Mouse (Mus musculus): ENCODE measurements around the gene Cep164.

Cep164 gene

GRCm38 (mm10) chr9:45838434-45839138, 10.1 kb upstream of the Cep164 start, which contains the start of gene Bace1:
Gene Bace1 (plus strand): TSS chr9:45838580.
- peak; percentile 84 for DNase-seq (ENCODE audit: low spot score)

- no peak for DNase-seq (ENCODE audit: low spot score)
Measured at GRCm38 (mm10) chr9:45838069-45838433, 9.6 kb upstream of the Cep164 start.

- no peak for DNase-seq (ENCODE audit: low spot score)
Measured at GRCm38 (mm10) chr9:45833461-45833860, 5.0 kb upstream of the Cep164 start.

GRCm38 (mm10) chr9:45832898-45833297, 4.4 kb upstream of the Cep164 start:
- no peak for DNase-seq (ENCODE audit: low spot score)

- peak; percentile 76 for DNase-seq (ENCODE audit: low spot score)
Measured at GRCm38 (mm10) chr9:45829107-45829506, 616 bp upstream of the Cep164 start.

GRCm38 (mm10) chr9:45827663-45828290, 714 bp downstream of the Cep164 start:
- DNase-seq (ENCODE audit: low spot score), result peak; percentile 79

- no peak for DNase-seq (ENCODE audit: low spot score)
Measured at GRCm38 (mm10) chr9:45818406-45819011, 10.0 kb downstream of the Cep164 start.

- DNase-seq (ENCODE audit: low spot score), result no peak
Measured at GRCm38 (mm10) chr9:45815525-45815924, 13.0 kb downstream of the Cep164 start.

GRCm38 (mm10) chr9:45815113-45815512, 13.4 kb downstream of the Cep164 start:
- no peak for DNase-seq (ENCODE audit: low spot score)

- DNase-seq (ENCODE audit: low spot score), result no peak
Measured at GRCm38 (mm10) chr9:45811946-45812345, 16.5 kb downstream of the Cep164 start.

GRCm38 (mm10) chr9:45807761-45808160, 20.7 kb downstream of the Cep164 start:
- no peak for DNase-seq (ENCODE audit: low spot score)

- DNase-seq (ENCODE audit: low spot score), result no peak
Measured at GRCm38 (mm10) chr9:45807337-45807736, 21.2 kb downstream of the Cep164 start.

GRCm38 (mm10) chr9:45806847-45807246, 21.6 kb downstream of the Cep164 start:
- DNase-seq (ENCODE audit: low spot score), result no peak

- DNase-seq (ENCODE audit: low spot score), result no peak
Measured at GRCm38 (mm10) chr9:45803070-45803774, 25.3 kb downstream of the Cep164 start.

- no peak for DNase-seq (ENCODE audit: low spot score)
Measured at GRCm38 (mm10) chr9:45799402-45799801, 29.1 kb downstream of the Cep164 start.

GRCm38 (mm10) chr9:45798467-45799164, 29.9 kb downstream of the Cep164 start:
- DNase-seq (ENCODE audit: low spot score), result no peak

GRCm38 (mm10) chr9:45797271-45797670, 31.2 kb downstream of the Cep164 start:
- DNase-seq (ENCODE audit: low spot score), result no peak

GRCm38 (mm10) chr9:45795722-45796121, 32.8 kb downstream of the Cep164 start:
- DNase-seq (ENCODE audit: low spot score), result no peak

GRCm38 (mm10) chr9:45793697-45794096, 34.8 kb downstream of the Cep164 start:
- DNase-seq (ENCODE audit: low spot score), result no peak

GRCm38 (mm10) chr9:45792235-45792634, 36.3 kb downstream of the Cep164 start:
- DNase-seq (ENCODE audit: low spot score), result no peak

- DNase-seq (ENCODE audit: low spot score), result no peak
Measured at GRCm38 (mm10) chr9:45791456-45792142, 36.9 kb downstream of the Cep164 start.

All from urinary bladder, postnatal 14 days (tissue).